ENCODE assay signal across 23 mouse cellular contexts in the genomic region with DNA sequence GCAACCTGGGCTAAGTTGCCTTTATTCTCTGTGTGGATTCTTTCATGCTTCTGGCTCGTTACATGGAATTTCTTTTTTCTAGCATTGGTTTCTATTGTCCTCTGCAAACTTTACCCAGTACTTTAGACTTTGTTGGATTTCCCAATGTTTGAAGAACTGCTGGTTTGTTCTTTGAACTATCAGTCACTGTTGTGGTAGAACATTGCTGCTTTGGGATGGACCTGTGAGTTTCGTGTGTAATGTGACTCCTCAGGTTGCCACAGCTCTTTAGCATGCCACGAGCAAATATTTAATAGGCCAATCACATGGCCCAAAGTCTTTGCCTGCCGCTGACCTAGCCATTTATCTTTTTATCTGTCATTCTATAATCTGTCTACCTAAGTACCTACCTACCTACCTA.
DNase-seq lines count a peak whose midpoint lies in the region; ATAC-seq and TF ChIP-seq lines count a peak whose summit lies in the region.
"Had no signal": no experiment of that assay in that cellular context is flagged by ENCODE, and none has a peak within 500 bp of the region (broad histone marks: within the 10 kb centered on the region; RNA-seq: fewer than 3 reads in every experiment).

No protein-coding gene starts in this region.

- no peak overlapping the region for H3K4me3 ChIP-seq in hindbrain, embryonic 10.5 days
- H3K4me3 ChIP-seq in hindbrain, embryonic 13.5 days, result no peak overlapping the region
- H3K4me3 ChIP-seq in forebrain, embryonic 13.5 days, result no peak overlapping the region
- H3K4me3 ChIP-seq in intestine, embryonic 16.5 days (ENCODE audit: low read length), result no peak overlapping the region
- no peak overlapping the region for H3K4me3 ChIP-seq in liver, embryonic 15.5 days (replicated peaks)
- no peak overlapping the region for H3K4me3 ChIP-seq in layer of hippocampus, adult 2 months
- H3K4me3 ChIP-seq: embryonic facial prominence, embryonic 15.5 days; stomach, embryonic 15.5 days had no signal

- H3K27ac ChIP-seq in hindbrain, embryonic 10.5 days, result peak overlapping the region; percentile 63
- H3K27ac ChIP-seq in hindbrain, embryonic 13.5 days, result no peak overlapping the region; the same call in 1 of the 2 replicates
- H3K27ac ChIP-seq in forebrain, embryonic 13.5 days, result peak overlapping the region; percentile 73; the same call in 1 of the 2 replicates
- H3K27ac ChIP-seq in intestine, embryonic 16.5 days (ENCODE audit: low read length), result no peak overlapping the region
- peak overlapping the region; percentile 58 for H3K27ac ChIP-seq in liver, embryonic 15.5 days (replicated peaks)
- H3K27ac ChIP-seq in layer of hippocampus, adult 2 months, result no peak overlapping the region
- H3K27ac ChIP-seq: embryonic facial prominence, embryonic 15.5 days; stomach, embryonic 15.5 days had no signal

- no peak for DNase-seq in hindbrain, embryonic 10.5 days (ENCODE audit: low spot score)
- DNase-seq in urinary bladder, postnatal 10 days (ENCODE audit: low spot score), result no peak
- DNase-seq in layer of hippocampus, adult 2 months (ENCODE audit: low spot score in 2 of 2), result no peak
- no peak for DNase-seq in embryo, embryonic 9.5 days (ENCODE audit: extremely low spot score)
- DNase-seq: adrenal gland, postnatal 14 days; cerebellum, adult 11 months; cerebellum, postnatal 14 days; heart, postnatal 36 days; layer of hippocampus, postnatal 36 days; lung, embryonic 14.5 days; lung, postnatal 36 days; right cerebral cortex, postnatal 25 days; thymus, adult 2 months had no signal

- no peak overlapping the region for H3K4me2 ChIP-seq in hindbrain, embryonic 13.5 days
- no peak overlapping the region for H3K4me2 ChIP-seq in forebrain, embryonic 13.5 days
- H3K4me2 ChIP-seq in intestine, embryonic 16.5 days (ENCODE audit: low read depth, low read length), result no peak overlapping the region
- H3K4me2 ChIP-seq in liver, embryonic 15.5 days, result no peak overlapping the region
- H3K4me2 ChIP-seq: embryonic facial prominence, embryonic 15.5 days; heart, embryonic 11.5 days; lung, embryonic 14.5 days; stomach, embryonic 15.5 days had no signal

- ATAC-seq in hindbrain, embryonic 13.5 days (ENCODE audit: low FRiP score), result no peak
- ATAC-seq in forebrain, embryonic 13.5 days, result no peak
- ATAC-seq in intestine, embryonic 16.5 days, result peak; percentile 81
- peak; percentile 85 for ATAC-seq in liver, embryonic 15.5 days (ENCODE audit: insufficient read depth)
- ATAC-seq: activated CD4-positive, CD25-positive, alpha-beta regulatory T cell, adult 4 months; midbrain, embryonic 16.5 days had no signal

- no peaks in the 10 kb centered on the region for H3K36me3 ChIP-seq in hindbrain, embryonic 10.5 days
- H3K36me3 ChIP-seq in hindbrain, embryonic 13.5 days, result no peaks in the 10 kb centered on the region
- no peaks in the 10 kb centered on the region for H3K36me3 ChIP-seq in forebrain, embryonic 13.5 days (ENCODE audit: poor library complexity, severe bottlenecking)
- no peaks in the 10 kb centered on the region for H3K36me3 ChIP-seq in intestine, embryonic 16.5 days (ENCODE audit: control insufficient read depth, insufficient read depth, low read length)
- H3K36me3 ChIP-seq in liver, embryonic 15.5 days (replicated peaks), result no peaks in the 10 kb centered on the region
- H3K36me3 ChIP-seq: embryonic facial prominence, embryonic 15.5 days; G1E; stomach, embryonic 15.5 days had no signal

- 72% methylated on average over 4 of the region's 4 CpGs for WGBS in hindbrain, embryonic 10.5 days
- 54% methylated on average over 4 of the region's 4 CpGs for WGBS in hindbrain, embryonic 13.5 days
- 56% methylated on average over 4 of the region's 4 CpGs for WGBS in forebrain, embryonic 13.5 days
- 52% methylated on average over 4 of the region's 4 CpGs for WGBS in intestine, embryonic 16.5 days
- 50% methylated on average over 4 of the region's 4 CpGs for WGBS in liver, embryonic 15.5 days (ENCODE audit: insufficient replicate concordance)

- peaks cover 22% of the 10 kb centered on the region for H3K4me1 ChIP-seq in hindbrain, embryonic 10.5 days (replicated peaks)
- 0 out of 2 replicates have a peak, but pooled peaks cover 13% of the 10 kb centered on the region for H3K4me1 ChIP-seq in hindbrain, embryonic 13.5 days (replicated peaks)
- peaks cover 13% of the 10 kb centered on the region; the same call in 1 of the 2 replicates for H3K4me1 ChIP-seq in forebrain, embryonic 13.5 days
- no peaks in the 10 kb centered on the region for H3K4me1 ChIP-seq in intestine, embryonic 16.5 days (ENCODE audit: control insufficient read depth, insufficient read depth, low read length)
- no peaks in the 10 kb centered on the region for H3K4me1 ChIP-seq in liver, embryonic 15.5 days (replicated peaks)
- H3K4me1 ChIP-seq: embryonic facial prominence, embryonic 15.5 days; stomach, embryonic 15.5 days had no signal

- no peak for TF ChIP-seq CTCF in layer of hippocampus, adult 2 months (conservative IDR thresholded peaks at IDR 0.05)

- H3K9ac ChIP-seq in hindbrain, embryonic 13.5 days, result no peak overlapping the region
- no peak overlapping the region for H3K9ac ChIP-seq in forebrain, embryonic 13.5 days
- H3K9ac ChIP-seq in intestine, embryonic 16.5 days (ENCODE audit: low read depth, low read length), result no peak overlapping the region
- H3K9ac ChIP-seq in liver, embryonic 15.5 days, result no peak overlapping the region
- H3K9ac ChIP-seq: embryonic facial prominence, embryonic 15.5 days; lung, embryonic 14.5 days; stomach, embryonic 15.5 days had no signal

- H3K9me3 ChIP-seq in hindbrain, embryonic 10.5 days, result no peaks in the 10 kb centered on the region
- no peaks in the 10 kb centered on the region for H3K9me3 ChIP-seq in hindbrain, embryonic 13.5 days
- H3K9me3 ChIP-seq in forebrain, embryonic 13.5 days (replicated peaks), result no peaks in the 10 kb centered on the region
- H3K9me3 ChIP-seq in intestine, embryonic 16.5 days (ENCODE audit: control insufficient read depth, low read length), result no peaks in the 10 kb centered on the region
- no peaks in the 10 kb centered on the region for H3K9me3 ChIP-seq in liver, embryonic 15.5 days (replicated peaks)
- H3K9me3 ChIP-seq: embryonic facial prominence, embryonic 15.5 days; stomach, embryonic 15.5 days had no signal

- H3K27me3 ChIP-seq in hindbrain, embryonic 10.5 days (ENCODE audit: insufficient read depth, poor library complexity, severe bottlenecking), result no peaks in the 10 kb centered on the region
- no peaks in the 10 kb centered on the region for H3K27me3 ChIP-seq in hindbrain, embryonic 13.5 days
- no peaks in the 10 kb centered on the region for H3K27me3 ChIP-seq in forebrain, embryonic 13.5 days
- no peaks in the 10 kb centered on the region for H3K27me3 ChIP-seq in intestine, embryonic 16.5 days (replicated peaks; ENCODE audit: control insufficient read depth, insufficient read depth, low read length)
- H3K27me3 ChIP-seq in liver, embryonic 15.5 days, result no peaks in the 10 kb centered on the region
- H3K27me3 ChIP-seq: embryonic facial prominence, embryonic 15.5 days; stomach, embryonic 15.5 days had no signal

Comparison
In these comparisons a context has a peak if more than half of its experiments do, and no peak if none do; other contexts are left out.
1. H3K27ac ChIP-seq: peak in hindbrain, embryonic 10.5 days (single experiment), forebrain, embryonic 13.5 days (single experiment) and liver, embryonic 15.5 days (single experiment); none in hindbrain, embryonic 13.5 days (single experiment), intestine, embryonic 16.5 days (single experiment) and layer of hippocampus, adult 2 months (single experiment).
2. ATAC-seq: peak in intestine, embryonic 16.5 days (single experiment) and liver, embryonic 15.5 days (single experiment); none in hindbrain, embryonic 13.5 days (single experiment) and forebrain, embryonic 13.5 days (single experiment).